Mouse (Mus musculus) neural tube, embryonic 15.5 days (tissue): ENCODE results near the gene Mtch1. TPM values are rescaled to one million over a fixed set of nuclear protein-coding genes. Genes with fewer than 3 reads are reported as not detected.
"Not testable (repeated sequence)": the region's sequence is repeated elsewhere in the genome, so short reads cannot be mapped to it uniquely, and the experiment has no call there.

Experiments used
- ATAC-seq: fragments of 200-750 bp; cut with Nextera tagmentation; 2 replicates; pipeline ENCODE4 v1.8.0; 2017; ENCODE audit warnings: mild to moderate bottlenecking, moderate TSS enrichment, moderate library complexity; ENCODE audit not compliant: low FRiP score
- H3K27ac ChIP-seq: fragments of 300-500 bp; sonication (generic); replicated peaks from 2 replicates; pipeline ENCODE4 v1.5.1; 2015; ENCODE audit warnings: mild to moderate bottlenecking, inconsistent platforms
- H3K27me3 ChIP-seq: fragments of 300-500 bp; sonication (generic); replicated peaks from 2 replicates; pipeline ENCODE4 v1.6.1; 2015; ENCODE audit warnings: inconsistent platforms
- H3K36me3 ChIP-seq: fragments of 300-500 bp; sonication (generic); 2 replicates; pipeline ENCODE4 v1.6.1; 2015; ENCODE audit warnings: inconsistent platforms
- H3K4me1 ChIP-seq: fragments of 300-500 bp; sonication (generic); 2 replicates; pipeline ENCODE4 v1.6.1; 2015; ENCODE audit warnings: inconsistent platforms
- H3K4me2 ChIP-seq: fragments of 300-500 bp; sonication (generic); 2 replicates; pipeline ENCODE4 v1.6.1; 2015; ENCODE audit warnings: inconsistent platforms, mild to moderate bottlenecking, moderate library complexity
- H3K4me3 ChIP-seq: fragments of 300-500 bp; sonication (generic); replicated peaks from 2 replicates; pipeline ENCODE4 v1.5.1; 2015; ENCODE audit warnings: mild to moderate bottlenecking, inconsistent platforms
- H3K9ac ChIP-seq: fragments of 300-500 bp; sonication (generic); replicated peaks from 2 replicates; pipeline ENCODE4 v1.6.1; 2015; ENCODE audit warnings: mild to moderate bottlenecking, inconsistent platforms
- H3K9me3 ChIP-seq: fragments of 300-500 bp; sonication (generic); replicated peaks from 2 replicates; pipeline ENCODE4 v1.6.1; 2016; ENCODE audit warnings: inconsistent platforms
- WGBS: fragments of 180-500 bp; shearing (Covaris S2); methylation state at CpG from one replicate; pipeline ENCODE4 v1.1.7; 2015; ENCODE audit warnings: mixed read lengths; 5-methylcytosine and 5-hydroxymethylcytosine counted together
- polyA plus RNA-seq: library from polyadenylated mRNA; unstranded; fragments of >200 nt; fragmentation: Nextera tagmentation; extraction: Ambion mirVana; gene quantifications from 2 replicates; pipeline ENCODE4 v1.2.1, GENCODE M21; 2015

Gene Mtch1
- polyA plus RNA-seq, 1 experiment from 2014 or later, result 482 TPM

DNA sequence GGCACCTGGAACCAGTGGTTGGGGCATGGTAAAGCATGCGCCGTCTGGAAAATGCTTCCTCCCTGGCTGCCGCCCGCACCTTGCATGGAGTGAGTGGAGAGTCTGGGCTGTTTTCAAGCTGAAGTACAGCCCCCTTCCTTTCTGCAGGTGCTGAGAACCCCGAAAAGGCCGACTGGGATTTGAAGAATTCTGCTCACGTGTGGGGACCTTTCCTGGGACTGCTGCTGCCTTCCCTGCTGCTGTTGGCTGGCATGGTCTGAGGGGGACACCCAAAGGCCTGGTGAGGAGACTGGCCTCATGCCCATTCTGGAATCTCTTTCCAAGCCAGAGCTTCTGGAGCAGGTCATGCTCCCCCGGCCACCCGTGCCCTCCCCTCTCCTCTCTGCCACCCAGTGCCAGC is 20.0 kb downstream of the Mtch1 start:
- whole genome bisulfite sequencing, result 83% methylated on average over 9 of the region's 9 CpGs
- Histone ChIP-seq H3K27me3 (peaks cover 4% of the 10 kb centered on the region), H3K36me3 (peaks cover 26% of the 10 kb centered on the region), H3K27ac (no peak overlapping the region), H3K9me3 (no peaks in the 10 kb centered on the region), H3K4me2 (no peak overlapping the region; the same call in 1 of the 2 replicates), H3K9ac (0 out of 2 replicates have a peak overlapping the region, but pooled peaks have one; percentile 5), H3K4me1 (peaks cover 33% of the 10 kb centered on the region), H3K4me3 (no peak overlapping the region)
- peak; percentile 26; the same call in 1 of the 2 replicates for ATAC-seq

DNA sequence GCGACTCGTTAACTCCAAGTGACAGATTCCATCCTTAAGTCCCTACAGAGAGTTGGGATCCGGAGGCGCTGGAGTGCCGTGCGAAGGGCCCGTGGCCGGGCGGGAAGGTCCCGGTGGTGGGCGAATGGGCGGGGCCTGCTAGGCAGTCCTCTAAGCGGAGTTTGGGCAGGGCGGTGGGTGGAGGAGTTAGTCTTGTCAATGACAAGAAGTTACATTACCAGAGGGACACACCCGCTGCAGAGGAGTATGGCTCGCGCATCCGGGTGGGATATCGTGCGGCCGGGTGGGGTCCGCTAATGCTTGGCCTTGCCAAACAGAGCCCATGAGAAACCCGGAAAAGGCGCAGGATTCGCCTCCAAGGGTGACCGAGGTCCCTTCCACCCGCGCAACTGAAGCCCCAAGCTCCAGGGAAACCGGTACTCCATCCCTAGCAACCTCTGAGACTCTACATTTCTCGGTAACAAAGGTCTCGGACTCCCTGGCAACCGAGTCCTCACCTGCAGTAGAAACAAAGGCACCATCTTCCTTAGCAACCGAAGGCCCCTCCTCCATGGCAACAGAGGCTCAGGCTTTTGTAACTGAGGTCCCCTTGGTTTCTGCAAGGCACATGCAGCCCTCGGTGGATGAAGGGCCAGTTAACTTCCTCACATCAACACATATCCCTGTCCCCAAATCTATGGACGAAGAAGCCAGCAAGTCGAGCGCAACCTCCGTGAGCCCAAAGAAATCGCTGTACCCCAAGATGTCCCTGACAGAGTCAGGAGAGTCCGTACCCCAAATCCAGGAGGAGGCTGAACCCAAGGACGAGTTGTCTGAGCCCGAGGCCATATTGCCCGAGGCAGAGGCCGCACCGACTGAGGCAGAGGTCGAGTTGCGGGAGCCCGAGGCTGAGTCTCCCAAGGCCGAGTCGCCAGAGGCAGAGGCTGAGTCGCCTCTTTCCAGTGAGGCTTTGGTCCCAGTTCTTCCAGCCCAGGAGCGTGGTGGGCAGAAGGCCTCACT is 20.9 kb downstream of the Mtch1 start:
- WGBS, result 11% methylated on average over 52 of the region's 52 CpGs
- Histone ChIP-seq H3K27ac (peak overlapping the region; percentile 25), H3K27me3 (peaks cover 13% of the 10 kb centered on the region), H3K4me1 (peaks cover 36% of the 10 kb centered on the region), H3K4me2 (peak overlapping the region; percentile 58), H3K9ac (peak overlapping the region; percentile 28; the same call in 1 of the 2 replicates), H3K4me3 (peak overlapping the region; percentile 19), H3K36me3 (peaks cover 17% of the 10 kb centered on the region), H3K9me3 (no peaks in the 10 kb centered on the region)
- peak; percentile 55 for ATAC-seq

DNA sequence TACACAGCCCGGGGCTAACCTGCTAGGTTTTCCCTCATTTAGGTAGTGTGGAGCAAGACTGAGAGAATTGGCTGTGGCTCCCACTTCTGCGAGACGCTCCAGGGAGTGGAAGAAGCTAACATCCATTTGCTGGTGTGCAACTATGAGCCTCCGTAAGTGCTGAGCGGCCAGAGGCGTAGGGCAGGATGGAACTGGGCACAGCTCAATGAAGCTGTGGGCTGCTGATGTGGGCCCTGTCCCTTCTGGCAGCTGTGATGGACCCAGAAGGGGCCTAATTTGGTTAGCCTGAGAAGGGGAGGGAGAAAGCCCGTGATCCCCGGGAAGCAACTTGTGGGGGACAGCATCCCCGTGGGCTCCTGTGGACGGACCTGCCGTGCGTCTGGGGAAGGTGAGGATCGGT is 21.9 kb downstream of the Mtch1 start:
- H3K9ac ChIP-seq, result peak overlapping the region; percentile 28; the same call in 1 of the 2 replicates
- no peak for ATAC-seq
- no peak overlapping the region for H3K27ac ChIP-seq
- H3K4me1 ChIP-seq, result peaks cover 35% of the 10 kb centered on the region
- peak overlapping the region; percentile 58 for H3K4me2 ChIP-seq
- H3K27me3 ChIP-seq, result peaks cover 23% of the 10 kb centered on the region
- H3K9me3 ChIP-seq, result no peaks in the 10 kb centered on the region
- WGBS, result 44% methylated on average over 13 of the region's 13 CpGs
- H3K36me3 ChIP-seq, result peaks cover 10% of the 10 kb centered on the region; the same call in 1 of the 2 replicates
- no peak overlapping the region for H3K4me3 ChIP-seq

DNA sequence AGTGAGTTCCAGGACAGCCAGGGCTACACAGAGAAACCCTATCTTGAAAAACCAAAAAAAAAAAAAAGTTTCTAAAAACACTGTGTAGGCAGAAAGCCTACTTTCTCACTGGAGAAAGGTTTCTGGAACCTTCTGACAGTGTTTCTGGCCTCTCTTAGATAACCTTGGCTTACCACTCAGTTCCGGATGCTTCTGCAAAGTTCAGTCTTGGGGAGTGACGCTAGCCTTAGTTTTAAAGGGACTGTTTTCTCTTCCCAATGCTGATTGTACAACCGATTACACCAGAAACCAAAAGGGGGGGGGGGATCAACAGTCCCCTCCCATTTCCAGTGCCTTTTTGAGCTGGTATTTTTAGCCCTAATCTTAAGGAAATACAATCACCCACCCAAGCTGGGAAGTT is 24.1 kb downstream of the Mtch1 start:
- WGBS, result 94% methylated on average over 3 of the region's 3 CpGs
- H3K4me3 ChIP-seq, result no peak overlapping the region
- no peaks in the 10 kb centered on the region for H3K36me3 ChIP-seq
- H3K27me3 ChIP-seq, result peaks cover 29% of the 10 kb centered on the region
- peaks cover 31% of the 10 kb centered on the region for H3K4me1 ChIP-seq
- no peaks in the 10 kb centered on the region for H3K9me3 ChIP-seq
- H3K4me2 ChIP-seq, result no peak overlapping the region
- H3K27ac ChIP-seq, result no peak overlapping the region
- no peak for ATAC-seq
- H3K9ac ChIP-seq, result no peak overlapping the region

DNA sequence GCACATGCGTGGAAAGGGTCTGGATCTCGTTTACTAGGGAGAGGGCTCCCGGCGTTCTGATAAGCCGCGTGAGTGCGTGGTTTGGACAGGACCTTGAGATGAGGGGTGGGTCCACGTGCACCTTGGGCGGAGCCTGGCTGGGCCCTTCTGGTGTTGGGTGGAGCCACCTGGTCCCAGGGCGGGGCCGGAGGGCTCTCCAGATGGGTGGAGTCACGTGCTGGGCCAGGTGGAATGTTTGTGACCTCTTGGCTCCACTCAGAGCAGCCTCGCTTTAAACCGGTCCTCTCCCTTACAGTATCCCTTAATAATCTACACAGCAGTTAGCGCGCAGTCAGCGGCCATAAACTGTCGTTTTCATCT is 25.2 kb downstream of the Mtch1 start:
- Histone ChIP-seq H3K27ac (no peak overlapping the region), H3K4me3 (no peak overlapping the region), H3K27me3 (peaks cover 29% of the 10 kb centered on the region), H3K4me1 (peaks cover 27% of the 10 kb centered on the region), H3K9me3 (no peaks in the 10 kb centered on the region), H3K36me3 (no peaks in the 10 kb centered on the region), H3K9ac (no peak overlapping the region), H3K4me2 (peak overlapping the region; percentile 11; the same call in 1 of the 2 replicates)
- no peak for ATAC-seq
- WGBS, result 19% methylated on average over 18 of the region's 18 CpGs

DNA sequence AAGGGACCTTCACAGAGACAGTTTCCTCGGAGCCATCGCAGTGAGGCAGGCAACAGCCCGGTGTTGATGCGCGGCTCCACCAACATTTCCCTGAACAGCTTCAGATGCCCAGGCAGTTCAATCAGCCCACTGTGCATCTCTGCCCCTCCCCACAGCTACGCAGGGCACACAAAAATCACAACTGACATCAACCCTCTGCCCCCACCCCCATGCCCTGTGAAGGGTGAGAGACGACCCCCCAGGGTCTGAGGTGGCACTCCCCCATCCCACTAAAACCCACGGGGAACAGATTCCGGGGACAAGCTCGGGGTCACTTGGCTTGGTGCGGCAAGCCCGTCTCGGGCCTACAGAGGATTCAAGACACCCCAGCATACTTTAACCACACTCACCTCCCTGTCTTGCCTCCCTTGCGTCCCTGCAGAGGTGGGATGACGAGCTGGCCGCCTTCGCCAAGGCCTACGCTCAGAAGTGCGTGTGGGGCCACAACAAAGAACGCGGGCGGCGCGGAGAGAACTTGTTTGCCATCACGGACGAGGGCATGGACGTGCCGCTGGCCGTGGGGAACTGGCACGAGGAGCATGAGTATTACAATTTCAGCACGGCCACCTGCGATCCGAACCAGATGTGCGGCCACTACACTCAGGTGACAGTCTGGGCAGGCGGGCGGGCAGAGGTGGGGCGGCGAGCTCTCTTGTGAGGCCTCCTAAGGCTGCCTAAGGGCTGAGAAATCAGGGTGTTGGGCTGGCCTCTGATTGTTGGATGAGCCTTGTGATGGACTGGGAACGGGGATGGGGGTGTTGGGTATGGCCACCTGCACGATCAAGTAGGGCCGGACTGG is 25.8 kb downstream of the Mtch1 start:
- Histone ChIP-seq H3K4me3 (no peak overlapping the region), H3K27me3 (peaks cover 29% of the 10 kb centered on the region), H3K27ac (no peak overlapping the region), H3K9me3 (no peaks in the 10 kb centered on the region), H3K36me3 (no peaks in the 10 kb centered on the region), H3K4me1 (peaks cover 21% of the 10 kb centered on the region), H3K9ac (no peak overlapping the region), H3K4me2 (peak overlapping the region; percentile 11)
- no peak for ATAC-seq
- 21% methylated on average over 41 of the region's 41 CpGs for WGBS

DNA sequence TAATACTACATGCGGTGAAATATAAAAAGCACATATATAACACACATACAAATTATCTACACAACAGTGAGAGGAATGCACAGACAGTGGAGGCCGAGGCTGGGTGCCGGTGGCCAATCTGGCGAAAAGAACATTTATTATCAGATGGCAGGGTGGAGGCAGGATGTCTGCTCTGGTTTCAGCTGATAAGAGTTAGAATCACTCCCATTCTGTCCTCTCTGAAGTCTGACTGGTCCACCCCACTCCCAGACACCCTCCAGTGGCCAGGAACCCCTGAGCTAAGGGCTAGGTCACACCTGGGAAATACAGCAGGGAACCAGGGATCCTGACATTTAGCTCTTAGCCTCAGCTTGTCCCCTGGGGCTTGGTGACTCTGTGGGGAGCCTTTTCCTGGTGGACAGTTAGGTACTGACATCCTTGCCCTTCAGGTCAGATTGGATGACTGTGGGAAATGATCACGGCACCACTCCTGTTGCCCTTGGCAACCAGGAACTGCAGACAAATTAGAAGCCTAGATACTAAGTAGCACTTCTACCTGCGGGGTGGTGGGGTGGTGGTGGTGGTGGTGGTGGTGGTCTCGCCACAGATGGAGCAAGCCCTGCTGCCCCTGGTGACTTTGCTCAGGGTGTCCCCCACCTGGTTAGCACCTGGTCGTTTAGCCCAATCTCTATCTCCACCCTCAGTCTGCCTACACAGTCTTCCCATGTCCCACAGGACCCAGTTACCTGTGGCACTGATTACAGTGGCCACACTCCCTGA is 27.7 kb downstream of the Mtch1 start:
- no peak overlapping the region for H3K27ac ChIP-seq
- H3K4me2 ChIP-seq, result no peak overlapping the region
- no peak for ATAC-seq
- H3K9ac ChIP-seq, result no peak overlapping the region
- no peaks in the 10 kb centered on the region for H3K36me3 ChIP-seq
- H3K4me1 ChIP-seq, result peaks cover 10% of the 10 kb centered on the region
- no peak overlapping the region for H3K4me3 ChIP-seq
- WGBS, result 72% methylated on average over 8 of the region's 8 CpGs
- peaks cover 29% of the 10 kb centered on the region for H3K27me3 ChIP-seq
- no peaks in the 10 kb centered on the region for H3K9me3 ChIP-seq

DNA sequence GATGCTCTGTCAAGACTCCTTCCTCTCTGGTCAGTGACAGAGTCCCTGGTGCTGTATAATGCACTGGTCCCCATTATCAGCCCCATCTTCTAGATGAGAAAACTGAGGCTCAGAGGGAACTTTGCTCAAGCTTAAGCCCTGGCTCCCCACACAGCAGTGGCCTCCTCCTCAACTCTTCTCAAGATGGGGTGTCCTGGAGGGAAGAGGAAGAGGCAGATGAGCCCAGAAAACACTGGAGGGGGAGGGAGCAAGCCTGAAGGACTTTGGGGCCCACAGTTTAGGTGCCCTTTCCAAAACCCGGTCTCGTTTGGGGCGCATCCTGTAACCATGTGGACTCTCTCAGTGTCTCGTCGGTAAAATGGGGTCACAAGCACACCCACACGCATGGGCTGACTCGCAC is 28.3 kb downstream of the Mtch1 start:
- no peaks in the 10 kb centered on the region for H3K36me3 ChIP-seq
- no peak overlapping the region for H3K9ac ChIP-seq
- no peak overlapping the region for H3K27ac ChIP-seq
- H3K9me3 ChIP-seq, result no peaks in the 10 kb centered on the region
- H3K27me3 ChIP-seq, result peaks cover 29% of the 10 kb centered on the region
- no peak for ATAC-seq
- H3K4me3 ChIP-seq, result no peak overlapping the region
- H3K4me1 ChIP-seq, result peaks cover 11% of the 10 kb centered on the region
- H3K4me2 ChIP-seq, result no peak overlapping the region
- 89% methylated on average over 7 of the region's 7 CpGs for WGBS

DNA sequence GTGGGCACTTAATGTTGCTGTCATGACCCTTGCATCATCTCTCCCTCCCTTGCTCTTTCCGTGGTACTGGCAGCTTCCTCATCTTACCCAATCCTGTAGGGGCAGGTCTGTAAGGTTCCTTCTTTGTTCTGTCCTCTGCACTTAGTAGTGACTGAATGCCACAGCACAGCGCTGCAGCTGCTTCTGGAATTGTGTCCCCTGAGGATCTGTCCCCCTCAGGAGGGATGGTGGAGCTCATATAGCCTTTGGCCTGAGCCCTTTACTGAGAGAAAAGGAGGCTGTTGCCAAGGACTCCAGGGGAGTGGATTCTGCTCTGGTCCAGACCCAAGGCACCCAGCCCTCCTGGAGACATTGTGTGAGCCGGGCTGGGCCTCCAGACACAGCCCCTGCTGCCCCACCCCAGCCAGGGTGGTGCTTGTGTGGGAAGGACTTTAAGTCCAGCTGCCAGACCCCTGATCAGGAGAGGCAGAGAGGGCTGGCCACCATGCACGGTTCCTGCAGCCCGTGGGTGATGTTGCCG is 28.9 kb downstream of the Mtch1 start:
- 60% methylated on average over 6 of the region's 6 CpGs for WGBS
- no peaks in the 10 kb centered on the region for H3K9me3 ChIP-seq
- no peak overlapping the region for H3K27ac ChIP-seq
- H3K9ac ChIP-seq, result no peak overlapping the region
- H3K4me2 ChIP-seq, result no peak overlapping the region
- ATAC-seq, result no peak
- no peaks in the 10 kb centered on the region for H3K36me3 ChIP-seq
- peaks cover 11% of the 10 kb centered on the region for H3K4me1 ChIP-seq
- peaks cover 29% of the 10 kb centered on the region for H3K27me3 ChIP-seq
- H3K4me3 ChIP-seq, result no peak overlapping the region

DNA sequence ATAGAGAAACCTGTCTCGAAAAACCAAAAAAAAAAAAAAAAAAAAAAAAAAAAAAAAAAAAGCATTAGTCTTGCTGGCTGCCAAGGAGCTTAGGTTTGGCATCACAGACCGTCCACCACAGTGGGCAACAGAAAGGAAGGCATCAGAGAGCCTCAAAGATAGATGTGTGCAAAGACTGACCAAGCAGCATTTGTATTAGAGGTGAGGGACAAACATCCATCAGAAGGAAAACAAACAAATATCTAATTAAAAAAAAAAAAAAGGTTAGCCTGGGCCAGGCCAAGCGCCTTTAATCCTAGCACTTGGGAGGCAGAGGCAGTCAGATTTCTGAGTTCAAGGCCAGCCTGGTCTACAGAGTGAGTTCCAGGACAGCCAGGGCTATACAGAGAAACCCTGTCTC is 30.4 kb downstream of the Mtch1 start, which contains the start of gene Pi16:
Gene Pi16 (plus strand): TSS at position 301 of the 400 bp plus-strand sequence.
- not testable (repeated sequence) for H3K36me3 ChIP-seq

DNA sequence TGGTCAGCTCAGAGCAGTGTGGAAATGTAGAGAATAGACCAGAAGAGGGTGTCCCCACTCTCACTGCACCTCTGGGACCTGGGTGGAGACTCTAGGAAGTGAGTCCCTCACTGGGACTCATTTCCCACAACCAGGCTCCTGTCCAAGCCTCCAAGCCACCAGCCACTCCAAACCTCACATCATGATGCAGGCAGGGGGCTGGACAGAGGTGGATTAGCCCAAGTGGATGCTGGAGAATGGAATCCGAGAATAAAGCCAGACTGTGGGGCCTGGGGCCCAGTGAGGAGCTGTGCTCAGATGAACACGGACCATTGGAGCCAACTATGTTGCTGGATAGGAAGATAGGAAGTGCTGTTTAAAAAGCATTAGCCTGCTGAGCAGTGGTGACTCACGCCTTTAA is 30.8 kb downstream of the Mtch1 start:
- 81% methylated on average over 3 of the region's 3 CpGs for WGBS
- Histone ChIP-seq H3K36me3 (no peaks in the 10 kb centered on the region), H3K27me3 (peaks cover 17% of the 10 kb centered on the region), H3K4me2 (no peak overlapping the region), H3K4me3 (no peak overlapping the region), H3K4me1 (peaks cover 7% of the 10 kb centered on the region), H3K9me3 (no peaks in the 10 kb centered on the region), H3K9ac (no peak overlapping the region), H3K27ac (no peak overlapping the region)
- ATAC-seq, result no peak

More for the DNA sequence above, 30.4 kb downstream of the Mtch1 start, which contains the start of gene Pi16:
- H3K4me3 ChIP-seq, ATAC-seq, H3K4me2 ChIP-seq, H3K9ac ChIP-seq, H3K27ac ChIP-seq, H3K9me3 ChIP-seq: not testable (repeated sequence)
- peaks cover 22% of the 10 kb centered on the region for H3K27me3 ChIP-seq
- H3K4me1 ChIP-seq, result peaks cover 11% of the 10 kb centered on the region
- WGBS, result 86% methylated on average over 3 of the region's 3 CpGs
